Mouse (Mus musculus) left cerebral cortex, postnatal 25 days (tissue): ENCODE results near the gene Extl1. TPM values are rescaled to one million over a fixed set of nuclear protein-coding genes. Genes with fewer than 3 reads are reported as not detected.
"Not testable (repeated sequence)": the region's sequence is repeated elsewhere in the genome, so short reads cannot be mapped to it uniquely, and the experiment has no call there.

Experiments used
- DNase-seq, 2 experiments: peaks; one replicate each; pipeline ENCODE4 v3.0.0; 2022; ENCODE audit warnings: low spot score in 2 of 2, mixed read lengths in 1 of 2
- intact Hi-C: fragments of 180-260 bp; cut with DNase I; formaldehyde crosslinking; loops from one replicate; pipeline ENCODE4 v1.15.1; 2025
- total RNA-seq, 2 experiments: library from RNA; stranded (reverse); gene quantifications; 2 replicates each; pipeline ENCODE4 v1.2.3; 2021

Extl1 gene
- total RNA-seq, 2 experiments from 2014 or later, result 49.2 to 52.5 TPM

DNA sequence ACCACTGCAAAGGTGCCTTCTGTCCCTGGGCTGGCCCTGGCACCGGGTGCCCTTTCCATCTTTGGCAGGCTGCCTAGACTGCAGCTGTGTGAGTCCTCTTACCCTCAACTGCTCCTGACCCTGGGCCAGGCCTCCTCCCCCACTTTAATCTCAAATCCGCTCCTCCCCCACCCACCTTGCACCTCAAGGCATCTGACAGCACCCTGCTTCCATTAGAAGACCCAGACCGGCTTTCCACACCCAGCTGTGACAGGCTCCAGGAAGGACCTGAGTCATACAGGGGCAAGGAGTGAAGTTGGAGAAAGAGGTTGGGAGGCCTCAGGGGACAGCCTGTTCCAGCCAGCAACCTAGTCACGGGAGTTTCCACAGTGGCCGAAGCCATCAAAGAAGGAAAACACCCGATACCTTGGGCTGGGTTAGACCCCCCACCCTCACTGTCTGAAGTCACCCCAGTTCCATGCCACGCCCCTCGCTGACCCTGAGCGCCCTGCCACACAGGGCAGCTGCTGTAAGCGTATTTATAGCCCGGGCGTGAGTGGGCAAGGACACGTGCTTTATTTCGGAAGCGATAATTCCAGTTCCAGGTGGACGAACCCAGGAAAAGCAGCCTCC, 27.7 kb downstream of the Extl1 start:
- intact Hi-C loops, result loop anchor here (5.0 kb wide), 1 partner anchor 104 kb away; the partner anchor contains the start of gene Grrp1
- DNase-seq, result no peak

DNA sequence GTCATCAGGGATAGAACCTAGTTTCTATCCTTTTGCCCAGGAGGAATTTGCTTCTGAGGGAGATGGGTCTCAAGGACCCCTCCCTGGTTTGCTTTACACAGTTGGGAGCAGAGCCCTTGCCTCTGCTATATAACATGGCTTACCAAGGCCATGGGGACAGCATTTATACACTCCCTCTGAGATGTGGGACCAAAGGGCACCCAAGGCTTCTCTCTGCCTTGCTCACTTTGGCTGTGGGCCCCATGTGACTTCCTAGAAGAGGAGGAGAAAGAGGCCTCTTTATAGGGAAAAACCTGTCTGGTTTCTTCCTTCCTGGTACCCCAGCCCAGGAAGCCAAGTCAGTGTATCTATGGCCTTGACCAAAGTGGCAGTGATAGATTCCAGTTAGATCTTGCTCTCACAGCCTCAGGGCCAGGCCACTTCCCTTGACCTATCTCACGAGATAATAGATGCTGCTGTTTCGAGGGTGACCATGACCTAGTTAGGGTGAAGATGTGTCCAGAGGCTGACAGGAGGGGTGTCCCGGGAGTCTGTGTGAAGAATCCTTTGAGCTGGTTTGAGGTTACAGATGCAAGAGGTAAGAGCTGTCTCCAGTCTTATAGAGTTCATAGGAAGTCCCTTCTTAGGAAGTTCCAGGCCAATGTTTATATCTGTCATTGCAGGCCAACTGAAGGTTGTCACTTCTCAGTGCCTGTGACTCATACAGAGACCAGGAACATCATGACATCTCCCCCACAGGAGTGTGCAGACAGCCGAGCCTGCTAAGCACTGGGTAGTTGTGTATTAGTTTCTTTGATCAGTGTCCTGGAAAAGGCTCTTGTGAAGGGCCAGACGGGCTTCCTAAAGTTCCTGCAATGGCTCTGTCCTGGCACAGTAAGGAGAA, 29.9 kb downstream of the Extl1 start:
- intact Hi-C loops, result no loop called here
- no peak for DNase-seq

DNA sequence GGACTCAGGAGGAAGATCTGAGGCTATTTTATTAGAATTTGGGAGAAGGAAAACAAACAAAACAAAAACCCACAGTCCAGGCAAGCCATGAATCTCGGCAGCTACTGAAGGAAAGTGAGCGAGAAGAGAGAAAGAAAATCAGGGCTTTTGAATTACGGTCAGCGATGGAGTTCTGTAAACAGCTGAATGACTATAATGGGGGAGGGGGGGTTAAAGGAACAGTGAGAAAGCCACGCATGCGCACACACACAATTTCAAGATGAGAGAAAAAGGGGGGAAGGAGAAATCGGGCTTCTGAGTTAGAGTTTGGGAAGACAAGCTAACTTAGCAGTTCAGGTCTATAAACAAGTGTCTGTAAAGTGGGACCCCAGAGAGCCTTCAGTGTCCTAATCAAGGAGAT, 30.7 kb downstream of the Extl1 start:
- intact Hi-C loops, result no loop called here
- no peak for DNase-seq

DNA sequence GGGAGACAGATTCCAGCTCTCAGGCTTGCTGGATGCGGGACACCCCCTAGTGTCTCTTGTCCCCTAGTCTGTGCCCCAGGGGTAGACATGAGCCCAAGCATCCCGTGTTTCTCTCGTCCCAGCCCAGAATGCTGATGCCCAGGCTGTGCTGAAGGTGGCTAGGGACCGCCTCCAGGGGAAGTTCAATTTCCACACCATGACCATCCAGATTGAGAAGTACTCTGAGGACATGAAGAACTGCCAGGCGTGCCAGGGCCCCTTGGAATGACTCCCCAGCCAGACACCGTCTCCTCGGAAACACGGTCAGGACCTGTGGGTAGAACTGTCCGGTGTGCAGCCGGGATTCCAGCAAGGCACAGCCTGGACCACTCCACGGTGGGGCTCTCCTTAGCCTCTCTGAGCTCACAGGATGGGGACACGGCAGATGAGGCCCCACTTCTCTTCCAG, 31.4 kb downstream of the Extl1 start:
- DNase-seq, result no peak
- intact Hi-C loops, result no loop called here

DNA sequence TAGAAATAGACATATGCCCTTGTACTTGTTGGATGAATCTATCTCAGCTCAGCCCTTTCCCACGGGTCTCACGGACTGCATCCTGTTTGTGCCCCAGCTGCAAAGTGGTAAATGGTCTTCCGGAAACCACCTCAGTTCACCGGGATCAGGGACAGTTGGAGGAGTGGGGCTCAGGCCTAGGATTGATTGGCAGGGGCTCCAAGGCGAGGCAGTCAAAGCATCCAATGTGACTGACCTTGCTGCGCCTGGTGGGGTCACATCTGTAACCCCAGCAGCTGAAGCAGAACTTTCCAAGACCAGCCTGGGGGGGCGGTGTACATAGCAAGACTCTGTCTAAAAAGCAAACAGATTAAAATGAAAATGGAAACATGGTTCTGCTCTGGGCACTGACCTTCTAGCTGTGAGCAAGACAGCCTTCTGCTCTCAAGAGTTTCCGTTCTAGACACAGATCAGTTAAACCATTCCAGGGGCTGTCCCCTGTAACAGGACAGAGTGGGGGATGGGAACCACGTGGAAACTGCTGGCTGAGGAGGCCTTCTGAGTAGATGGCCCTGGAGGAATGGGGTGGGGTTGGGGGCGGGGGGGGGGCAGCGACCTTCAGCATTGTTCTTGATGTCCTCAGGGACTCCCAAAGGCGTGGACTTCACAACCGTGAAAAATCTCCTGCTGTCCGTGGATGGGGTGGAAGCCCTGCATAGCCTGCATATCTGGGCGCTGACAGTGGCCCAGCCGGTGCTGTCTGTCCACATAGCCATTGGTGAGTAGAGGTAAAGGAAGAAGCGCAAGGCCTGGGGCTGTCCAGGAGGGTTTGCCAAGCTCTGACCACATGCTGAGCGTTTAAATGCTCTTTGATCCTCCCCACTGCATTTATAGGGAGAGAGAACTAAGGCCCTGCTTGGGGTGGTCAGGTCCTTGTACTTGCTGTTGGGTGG, 32.1 kb downstream of the Extl1 start:
- intact Hi-C loops, result loop anchor here (2.0 kb wide), 1 partner anchor 27 kb away; no protein-coding TSS in a partner anchor
- no peak for DNase-seq

DNA sequence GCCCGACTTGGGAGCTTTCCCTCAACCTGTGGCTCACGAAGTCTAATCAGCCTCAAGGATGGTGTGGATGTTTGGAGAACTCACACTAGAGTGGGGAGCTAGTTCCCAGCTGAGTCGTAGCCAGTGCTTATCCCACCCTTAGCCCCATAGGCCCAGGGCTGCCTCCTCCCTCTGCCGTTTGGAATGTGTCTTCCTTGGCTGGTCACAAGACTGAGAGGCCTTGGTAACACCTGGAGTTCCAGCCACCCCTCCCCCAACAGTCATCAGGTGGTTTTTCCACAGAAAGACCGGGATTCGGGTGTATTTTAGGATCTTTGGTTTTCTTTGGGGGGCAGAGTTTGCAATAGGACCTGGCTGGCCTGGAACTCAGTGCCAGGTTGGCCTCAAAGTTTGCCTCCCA, 33.0 kb downstream of the Extl1 start:
- no peak for DNase-seq
- intact Hi-C loops, result loop anchor here (2.0 kb wide), 1 partner anchor 26 kb away; no protein-coding TSS in a partner anchor

DNA sequence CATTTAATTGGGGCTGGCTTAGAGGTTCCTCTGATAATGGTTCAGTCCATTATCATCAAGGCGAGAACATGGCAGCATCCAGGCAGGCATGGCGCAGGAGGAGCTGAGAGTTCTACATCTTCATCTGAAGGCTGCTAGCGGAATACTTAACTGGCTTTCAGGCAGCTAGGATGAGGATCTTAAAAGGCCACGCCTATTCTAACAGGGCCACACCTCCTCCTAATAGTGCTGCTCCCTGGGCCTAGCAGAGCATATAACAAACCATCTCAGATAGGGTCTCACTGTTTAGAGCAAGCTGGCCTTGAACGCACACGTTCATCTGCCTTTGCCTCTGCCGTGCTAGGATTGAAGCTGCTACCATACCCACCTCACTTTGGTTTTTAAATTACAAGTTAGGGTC, 33.8 kb downstream of the Extl1 start:
- DNase-seq, result no peak
- intact Hi-C loops, result loop anchor here (2.0 kb wide), 1 partner anchor 25 kb away; no protein-coding TSS in a partner anchor

DNA sequence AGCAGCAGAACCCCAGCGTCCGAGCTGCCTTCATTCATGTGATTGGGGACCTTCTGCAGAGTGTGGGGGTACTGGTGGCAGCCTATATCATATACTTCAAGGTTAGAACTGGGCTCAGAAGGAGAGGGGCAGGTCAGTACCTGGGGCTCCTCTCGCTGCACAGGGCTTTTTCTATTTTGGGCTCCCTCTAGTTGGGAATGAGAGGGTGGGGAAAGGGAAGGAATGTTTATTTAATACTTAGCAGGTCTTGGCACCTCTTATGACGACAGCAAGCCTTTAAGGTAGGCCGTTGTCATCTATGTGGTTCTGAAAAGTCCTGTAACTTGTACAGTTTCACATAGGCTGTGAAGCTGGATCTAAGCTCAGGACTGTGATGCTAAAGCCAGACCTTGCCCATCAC, 35.1 kb downstream of the Extl1 start:
- intact Hi-C loops, result no loop called here
- DNase-seq, result no peak

DNA sequence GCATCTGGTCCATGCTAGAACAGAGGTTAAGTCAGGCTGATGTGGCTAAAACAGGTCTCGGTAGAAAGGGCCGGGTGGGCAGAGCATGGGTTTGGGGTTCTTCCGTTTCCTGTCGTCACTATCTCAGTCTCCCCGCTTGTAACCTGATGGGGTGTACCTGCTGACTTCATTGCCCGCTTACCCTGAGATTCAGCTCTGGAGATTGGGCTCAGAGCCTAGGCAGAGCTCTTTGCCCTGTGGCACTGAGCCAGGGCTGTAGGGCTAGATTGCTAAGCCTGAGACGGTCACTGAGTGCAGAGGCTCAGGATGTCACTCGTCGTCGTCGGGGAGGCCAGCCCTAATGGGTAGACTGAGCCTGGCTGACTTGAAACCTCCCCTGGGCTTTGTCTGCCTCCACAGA, 35.6 kb downstream of the Extl1 start:
- intact Hi-C loops, result no loop called here

DNA sequence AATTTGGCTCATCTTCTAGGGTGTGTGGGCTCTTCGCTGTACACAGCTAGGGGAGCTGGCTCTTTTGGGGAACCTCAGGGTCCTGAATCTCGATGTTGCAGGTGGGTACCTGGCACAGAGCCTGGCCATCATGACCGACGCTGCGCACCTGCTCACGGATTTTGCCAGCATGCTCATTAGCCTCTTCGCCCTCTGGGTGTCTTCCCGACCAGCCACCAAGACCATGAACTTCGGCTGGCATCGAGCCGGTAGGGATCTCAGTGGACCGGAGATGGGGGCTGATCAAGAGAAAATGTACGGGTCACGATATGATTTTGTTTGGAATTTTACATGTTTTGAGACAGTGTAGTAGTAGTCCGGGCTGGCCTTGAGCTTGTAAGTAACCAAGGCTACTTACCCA, 37.8 kb downstream of the Extl1 start:
- intact Hi-C loops, result no loop called here
- no peak for DNase-seq

More for the DNA sequence above, 35.6 kb downstream of the Extl1 start:
- DNase-seq, result no peak

DNA sequence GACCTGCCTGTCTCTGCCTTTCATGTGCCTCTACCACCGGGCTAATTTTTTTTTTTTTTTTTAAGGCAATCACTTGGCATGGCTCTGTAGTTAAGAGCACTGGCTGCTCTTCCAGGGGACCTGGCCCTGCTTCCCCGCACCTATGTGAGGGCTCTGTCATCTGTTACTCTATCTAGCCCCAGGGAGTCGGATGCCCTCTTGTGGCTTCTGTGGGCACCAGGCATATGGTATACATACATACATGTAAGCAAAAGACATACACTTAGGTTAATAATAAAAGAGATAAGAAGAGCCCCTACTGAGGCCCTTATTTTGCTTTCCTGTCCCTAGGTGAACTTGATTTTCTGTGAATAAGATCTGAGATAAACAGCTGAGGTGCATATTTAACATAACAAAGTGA, 39.0 kb downstream of the Extl1 start:
- no peak for DNase-seq
- intact Hi-C loops, result no loop called here

DNA sequence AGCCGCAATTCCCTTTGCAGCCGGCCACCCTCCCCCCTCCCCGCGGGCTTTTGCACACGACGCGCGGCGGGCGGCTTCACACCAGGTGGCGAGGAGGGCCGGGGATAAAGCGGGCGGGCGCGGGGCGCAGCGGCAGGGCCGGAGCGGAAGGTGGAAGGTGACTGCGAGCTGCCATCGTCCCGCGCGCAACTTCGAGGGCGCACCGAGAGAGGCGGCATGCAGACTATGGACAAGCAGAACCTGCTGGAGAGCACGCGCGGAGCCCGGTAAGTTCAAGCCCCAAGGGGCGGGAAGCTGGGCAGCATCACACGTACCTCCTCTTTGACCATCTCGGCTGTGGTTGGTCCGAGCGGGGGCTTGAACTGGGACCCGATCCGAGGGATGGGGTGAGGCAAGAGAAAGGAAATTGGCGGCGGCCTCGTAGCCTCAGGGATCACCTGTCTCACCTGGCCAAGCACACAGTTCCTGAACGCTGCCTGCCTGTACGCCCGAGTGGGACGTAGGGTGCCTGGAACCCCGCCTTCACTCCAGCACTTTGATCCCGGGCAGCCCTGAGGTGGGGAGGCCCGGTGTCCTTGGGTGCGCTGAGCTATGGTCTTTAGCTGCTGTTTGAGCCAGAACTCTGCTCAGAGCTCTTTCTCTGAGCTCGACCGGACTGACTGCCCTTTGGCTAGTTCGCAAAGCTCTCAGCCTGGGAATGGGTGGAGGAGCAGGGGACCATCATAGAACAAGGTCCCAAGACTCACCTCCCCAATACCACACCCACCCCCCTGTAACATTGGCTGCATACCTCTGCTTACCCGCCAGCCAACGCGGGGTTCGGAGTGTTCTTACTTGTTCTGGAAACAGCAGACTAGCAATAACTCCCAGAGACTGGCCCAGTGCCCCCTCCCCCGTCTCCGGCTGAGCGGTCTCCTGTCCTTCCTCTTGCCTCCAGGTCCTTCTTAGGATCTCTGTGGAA, 40.3 kb downstream of the Extl1 start, which contains the start of gene Slc30a2:
Gene Slc30a2, plus strand, starts transcription at position 111 of the 961 bp plus-strand sequence.
- DNase-seq, result no peak
- intact Hi-C loops, result no loop called here

DNA sequence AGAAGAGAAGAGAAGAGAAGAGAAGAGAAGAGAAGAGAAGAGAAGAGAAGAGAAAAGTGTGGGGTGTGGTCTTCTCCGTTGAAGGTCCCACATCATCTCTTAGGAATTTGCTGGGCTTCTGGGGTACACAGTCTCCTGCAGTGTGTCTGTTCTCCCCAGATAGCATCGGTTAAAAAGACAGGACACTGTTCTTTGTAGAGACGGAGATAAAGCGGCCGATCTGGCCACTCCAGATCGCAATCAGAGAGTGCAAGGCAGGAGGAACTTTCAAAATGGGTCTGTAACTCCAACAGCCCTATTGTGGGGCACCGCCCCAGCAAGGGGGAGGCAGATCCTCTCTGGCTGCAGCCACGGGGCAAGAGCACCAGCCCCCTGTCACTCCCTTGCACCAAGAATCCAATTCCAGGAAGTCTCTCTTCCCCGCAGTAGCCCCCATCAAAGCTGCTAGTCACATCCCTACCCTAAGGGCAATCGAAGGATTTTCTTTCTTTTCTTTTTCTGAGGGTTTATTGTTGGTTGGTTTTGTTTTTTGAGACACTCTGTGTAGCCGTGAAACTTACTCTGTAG, 41.4 kb downstream of the Extl1 start:
- intact Hi-C loops, result no loop called here
- no peak for DNase-seq

DNA sequence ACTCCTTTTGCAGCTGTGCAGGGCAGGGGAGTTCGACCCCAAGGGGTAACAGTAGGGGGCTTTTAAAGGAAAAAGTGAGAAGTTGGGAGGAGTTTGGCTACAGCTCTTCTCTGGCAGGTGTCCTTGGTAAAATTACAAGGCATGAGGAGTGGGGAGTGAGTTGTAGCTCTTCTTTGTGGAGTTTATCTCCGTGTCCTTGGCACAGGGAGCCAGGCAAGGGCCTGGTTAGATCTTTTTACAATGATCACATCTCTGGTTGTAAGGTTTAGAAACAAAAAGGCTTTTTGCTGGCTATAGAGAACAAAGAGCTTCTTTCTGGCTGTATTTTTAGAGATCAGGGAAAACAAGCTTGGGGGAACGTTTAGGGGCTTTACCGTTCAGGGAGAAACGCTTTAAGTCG, 42.4 kb downstream of the Extl1 start:
- intact Hi-C loops, DNase-seq: not testable (repeated sequence)

DNA sequence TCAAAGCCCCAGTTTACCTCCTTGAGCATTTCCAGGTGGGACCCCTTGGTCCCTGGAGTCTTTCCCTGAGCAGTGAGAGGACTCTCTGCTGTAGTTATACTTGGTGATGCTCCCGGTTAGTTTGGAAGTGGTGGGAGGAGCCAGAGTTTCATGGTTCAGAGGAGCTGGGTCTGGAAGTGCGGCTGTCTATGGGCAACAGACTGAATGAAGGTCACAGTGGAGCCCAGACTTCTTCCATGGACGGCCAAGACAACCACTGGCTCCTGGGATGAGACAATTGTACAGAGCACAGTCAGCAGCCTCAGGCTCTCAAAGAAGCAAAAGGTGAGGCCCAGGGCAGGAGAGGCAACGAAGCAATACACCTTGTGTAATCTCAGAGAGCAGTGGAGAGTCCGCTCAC, 53.4 kb downstream of the Extl1 start:
- no peak for DNase-seq
- intact Hi-C loops, result no loop called here

DNA sequence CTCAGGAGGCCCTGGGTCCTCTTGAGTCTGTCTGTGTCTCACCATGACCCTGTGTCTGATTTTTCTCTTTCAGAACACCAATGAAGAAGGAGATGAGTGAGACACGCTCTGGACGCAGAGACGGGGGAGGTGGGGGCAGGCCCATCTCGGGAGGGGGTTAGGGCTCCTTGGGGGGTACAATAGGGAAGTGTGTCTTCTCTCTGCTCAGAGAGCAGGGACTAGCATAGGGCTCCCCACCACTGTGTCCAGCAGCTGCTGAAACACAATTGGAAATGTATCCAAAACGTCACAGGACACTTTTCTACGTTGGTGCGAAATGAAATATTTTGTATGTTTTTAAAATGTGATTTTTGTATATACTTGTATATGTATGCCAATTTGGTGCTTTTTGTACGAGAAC, 54.8 kb downstream of the Extl1 start:
- intact Hi-C loops, result no loop called here
- no peak for DNase-seq

DNA sequence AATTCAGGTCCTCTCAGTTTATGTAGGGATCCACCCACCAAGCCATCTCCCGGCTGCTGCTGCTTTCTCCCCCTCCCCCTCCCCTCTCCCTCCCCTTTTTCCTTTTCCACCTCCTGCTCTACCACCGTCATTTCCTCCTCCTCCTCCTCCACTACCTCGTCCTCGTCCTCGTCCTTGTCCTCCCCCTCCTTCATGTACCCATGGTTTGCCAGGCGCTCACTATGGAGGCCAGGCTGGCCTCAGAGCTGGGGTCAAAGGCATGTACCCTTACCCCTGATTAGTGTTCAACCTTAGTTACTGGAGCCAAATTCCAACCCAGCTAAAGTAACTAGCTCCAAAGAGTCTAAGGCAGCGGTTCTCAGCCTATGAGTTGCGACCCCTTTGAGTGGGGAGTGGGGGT, 55.5 kb downstream of the Extl1 start:
- no peak for DNase-seq
- intact Hi-C loops, result no loop called here

DNA sequence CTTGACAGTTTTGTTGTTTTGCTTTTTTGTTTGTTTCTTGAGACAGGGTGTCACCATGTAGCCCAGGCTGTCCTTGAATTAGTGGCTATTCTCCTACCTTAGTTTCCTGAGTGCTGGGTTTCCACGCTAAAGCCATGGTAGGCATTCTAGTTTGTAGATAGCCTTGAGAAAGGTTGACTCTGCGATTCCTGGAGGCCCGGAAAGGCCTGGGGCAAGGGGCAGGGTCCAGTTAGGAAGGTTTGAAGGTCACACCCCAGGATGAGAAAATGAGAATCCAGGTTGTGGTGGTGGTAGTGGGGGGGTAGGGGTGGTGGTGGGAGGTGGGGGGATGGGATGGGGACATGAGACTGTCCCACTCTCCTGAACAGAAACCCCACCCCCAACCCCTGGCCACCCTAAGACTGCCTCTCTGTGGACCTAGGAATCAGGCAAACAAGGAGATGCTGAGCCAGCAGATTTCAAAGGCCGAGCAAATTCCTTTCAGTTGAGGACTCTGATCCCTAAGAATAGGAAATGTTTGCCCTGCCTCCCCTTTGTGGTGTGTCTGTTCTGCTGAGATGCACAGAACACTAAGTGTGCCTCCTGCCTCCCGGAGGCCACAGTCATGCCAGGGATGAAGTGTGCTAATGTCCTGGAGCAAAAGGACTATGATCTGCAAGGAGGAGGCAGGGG, 56.7 kb downstream of the Extl1 start:
- DNase-seq, result no peak
- intact Hi-C loops, result no loop called here
